Mouse (Mus musculus): ENCODE data around the gene Rab36.

Gene Rab36

DNA sequence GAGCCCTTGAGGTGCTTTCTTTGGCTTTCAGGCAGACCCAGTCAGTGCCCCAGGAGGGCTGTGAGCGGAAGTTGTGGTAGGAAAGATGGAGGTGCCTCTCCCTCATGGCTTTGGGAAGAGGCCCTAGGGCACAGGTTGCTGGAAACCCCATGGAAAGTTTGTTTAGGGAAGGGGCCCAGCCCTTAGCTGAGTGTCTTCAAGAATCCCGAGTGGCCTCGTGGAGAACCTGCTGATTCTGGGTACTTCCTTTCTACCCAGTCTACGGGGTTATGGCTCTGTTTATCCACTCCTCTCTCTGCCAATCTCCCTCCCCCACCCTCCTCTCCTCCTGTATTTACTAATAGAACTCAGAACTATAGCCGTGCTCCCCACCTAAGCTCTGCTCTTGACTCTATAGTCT, 38.8 kb downstream of the Rab36 start:
- no peak for DNase-seq

DNA sequence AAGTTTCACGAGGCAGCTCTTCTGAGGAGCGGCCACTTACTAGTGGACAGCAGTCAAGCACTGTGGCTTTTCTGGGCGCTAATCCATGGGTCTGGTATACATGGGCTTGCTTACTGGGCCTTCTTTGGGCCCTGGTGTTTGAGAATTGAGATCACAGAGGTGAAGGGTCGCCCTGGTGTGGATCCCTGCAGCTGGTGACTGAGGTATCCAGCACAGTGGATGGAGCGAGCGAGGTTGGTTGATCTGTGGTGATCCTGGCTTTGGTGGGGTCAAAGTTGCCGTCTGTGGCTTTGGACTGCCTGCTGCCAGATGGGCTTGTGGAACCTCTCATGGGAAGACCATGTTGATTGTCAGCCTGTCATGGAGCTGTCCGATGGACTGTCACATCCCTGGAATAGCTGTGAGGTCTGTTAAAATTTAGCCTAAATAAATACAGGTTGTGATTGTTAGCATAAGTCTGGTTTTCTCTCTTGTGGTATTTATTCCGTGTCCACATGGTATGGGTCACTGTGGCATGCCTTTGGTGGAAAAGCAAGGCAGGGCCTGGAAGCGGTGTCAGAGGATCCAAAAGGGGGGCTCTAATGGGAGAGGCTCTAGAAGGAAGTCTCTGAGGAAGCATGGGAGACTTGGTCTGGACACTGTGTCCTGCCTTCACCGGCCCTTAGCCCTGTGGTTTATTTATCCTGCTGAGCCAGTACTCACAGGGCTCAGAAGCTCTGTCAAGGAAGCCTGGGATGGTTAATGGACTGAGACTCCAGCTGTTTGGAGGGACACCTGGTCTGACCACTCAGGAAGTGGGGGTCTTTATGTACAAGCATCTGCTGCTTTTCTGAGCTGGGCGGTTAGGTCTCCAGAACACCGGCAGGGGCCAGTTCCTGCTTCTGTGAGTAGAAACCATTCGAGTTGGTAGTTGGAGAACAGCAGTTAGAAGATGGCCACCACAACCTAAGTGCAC, 41.6 kb downstream of the Rab36 start:
- DNase-seq, result no peak

DNA sequence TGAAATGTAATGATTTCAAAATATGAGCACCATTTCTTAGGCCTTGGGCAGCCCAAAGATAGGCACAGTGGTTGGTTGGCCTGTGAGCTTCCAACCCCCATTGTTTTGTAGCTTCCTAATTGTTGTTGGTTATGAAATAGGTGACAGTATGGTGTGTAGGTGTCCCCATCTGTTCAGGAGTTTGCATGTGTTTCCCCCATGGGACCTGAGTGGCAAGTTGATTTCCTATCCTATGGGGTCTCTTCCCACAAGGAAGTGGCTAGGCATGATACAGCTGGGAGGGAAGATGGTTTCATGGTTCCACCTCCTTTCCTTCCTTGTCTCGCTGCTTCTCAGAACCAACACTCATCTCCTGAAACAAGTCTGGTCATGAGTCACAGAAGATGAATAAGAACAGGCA, 48.5 kb downstream of the Rab36 start:
- no peak for DNase-seq

DNA sequence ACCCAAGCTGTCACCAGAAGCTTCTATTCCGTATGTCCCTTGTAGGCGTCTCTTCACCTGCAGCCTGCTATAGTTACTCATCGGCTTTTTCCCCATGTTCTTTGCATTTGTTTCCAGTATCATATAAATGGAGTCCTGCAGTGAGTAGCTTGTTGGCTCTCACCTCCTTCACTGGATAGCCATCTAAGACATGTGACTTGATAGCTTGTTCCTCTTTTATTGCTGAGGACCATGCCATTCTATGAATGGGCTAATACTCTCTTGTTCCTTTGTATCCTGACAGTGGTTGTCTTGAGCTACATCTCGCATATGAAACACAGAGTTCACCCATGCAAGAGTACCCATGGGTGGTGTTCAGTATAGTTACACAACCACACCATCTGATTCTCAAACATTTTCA, 51.6 kb downstream of the Rab36 start:
- DNase-seq, result no peak

DNA sequence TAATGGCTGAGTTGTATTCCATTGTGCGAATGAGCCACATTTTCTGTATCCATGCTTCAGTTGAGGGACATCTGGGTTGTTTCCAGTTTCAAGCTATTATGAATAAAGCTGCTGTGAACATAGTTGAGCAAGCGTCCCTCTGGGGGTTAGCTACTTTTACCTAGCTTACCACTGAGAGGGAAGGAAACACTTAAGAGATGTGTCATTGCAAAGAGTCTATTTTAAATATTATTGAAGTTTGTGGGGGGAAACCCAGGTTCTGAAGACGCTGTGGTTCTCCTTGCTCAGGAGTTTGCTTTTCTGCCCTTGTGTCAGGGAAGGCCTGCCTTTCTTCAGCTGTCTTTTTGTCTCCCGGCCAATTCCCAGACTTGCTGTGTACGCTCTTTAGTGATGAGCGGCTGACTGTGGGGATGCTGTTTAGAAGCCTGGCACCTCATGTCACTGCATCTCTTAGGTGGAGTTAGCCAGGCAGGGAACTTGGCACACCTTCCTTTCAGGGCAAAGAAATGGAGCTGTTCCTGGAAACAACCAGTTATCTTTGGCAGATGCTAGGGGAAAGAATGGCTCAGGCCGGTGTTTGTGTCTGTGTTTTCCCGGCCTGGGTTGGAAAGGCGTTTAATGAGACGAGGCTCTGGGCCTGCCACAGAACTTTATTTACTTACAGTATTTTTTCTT, 54.8 kb downstream of the Rab36 start:
- no peak for DNase-seq

DNA sequence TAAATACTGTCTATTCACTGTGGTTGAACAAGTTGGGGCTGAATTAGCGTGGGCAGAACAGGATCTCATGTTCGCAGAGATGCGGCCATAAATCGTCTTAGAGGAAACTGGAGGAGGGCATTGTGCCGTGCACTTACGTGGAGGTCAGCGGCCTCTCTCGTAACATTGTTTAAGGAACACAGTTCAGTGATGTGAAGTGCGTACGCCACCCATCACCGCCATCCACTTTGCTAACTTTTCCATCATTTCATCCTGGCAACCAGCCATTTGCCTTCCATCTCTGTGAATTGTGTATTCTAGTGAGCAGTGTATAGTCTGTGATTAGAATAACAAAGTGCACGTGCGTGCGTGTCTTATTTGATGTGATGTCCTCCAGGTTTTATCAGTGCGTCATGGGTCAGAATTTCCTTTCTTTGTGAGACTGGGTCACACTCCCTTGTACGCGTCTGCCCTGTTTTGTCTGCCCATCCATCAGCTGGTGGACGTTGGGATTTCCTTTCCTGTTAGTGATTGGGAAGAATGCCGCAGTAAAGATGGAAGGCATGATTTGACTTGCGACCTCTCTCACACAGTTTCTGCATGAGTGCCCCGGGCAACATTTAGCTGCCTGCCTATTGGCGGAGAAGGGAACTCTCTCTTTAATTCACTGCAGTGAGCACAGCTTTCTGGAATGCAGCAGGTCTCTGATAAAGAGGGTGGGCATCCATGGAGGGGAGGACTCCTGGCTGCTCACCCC, 56.6 kb downstream of the Rab36 start:
- DNase-seq, result no peak

DNA sequence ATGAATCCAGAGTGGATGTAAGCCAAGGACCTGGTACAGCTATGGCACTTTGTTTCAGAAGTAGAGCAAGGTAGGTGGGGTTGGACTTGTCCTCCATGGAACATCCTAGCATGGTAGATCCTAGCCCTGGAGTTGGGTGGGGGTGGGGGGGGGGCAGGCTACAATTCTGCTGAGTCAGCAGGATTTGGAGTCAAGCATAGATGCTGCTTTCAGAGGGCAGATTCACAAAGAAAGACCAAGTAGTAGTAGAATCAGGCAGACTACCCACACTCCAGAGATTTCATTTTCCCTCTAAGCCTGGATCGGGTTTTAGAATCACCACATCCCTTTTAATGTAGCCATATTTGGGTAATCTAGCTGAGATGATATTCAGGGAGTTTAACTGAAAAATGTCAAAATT, 57.5 kb downstream of the Rab36 start:
- no peak for DNase-seq

DNA sequence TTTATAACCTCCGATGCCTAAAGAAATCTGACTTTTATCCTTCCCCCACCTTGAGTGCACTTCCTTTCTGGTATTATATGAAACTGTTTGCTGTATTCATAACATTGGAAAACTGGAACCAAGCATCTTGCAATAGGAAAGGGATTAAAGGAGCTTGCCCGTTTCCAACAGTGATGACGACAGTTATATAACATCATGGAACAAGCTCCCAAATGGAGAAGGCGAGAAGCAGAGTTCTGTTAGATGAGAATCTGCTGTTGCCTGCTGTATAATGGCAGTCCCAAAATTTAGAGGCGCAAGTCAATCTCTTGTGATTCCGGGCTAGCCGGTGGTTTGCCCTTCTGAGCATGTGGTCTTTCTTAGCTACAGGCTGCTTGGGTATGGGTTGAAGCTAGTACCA, 58.4 kb downstream of the Rab36 start:
- DNase-seq, result no peak

DNA sequence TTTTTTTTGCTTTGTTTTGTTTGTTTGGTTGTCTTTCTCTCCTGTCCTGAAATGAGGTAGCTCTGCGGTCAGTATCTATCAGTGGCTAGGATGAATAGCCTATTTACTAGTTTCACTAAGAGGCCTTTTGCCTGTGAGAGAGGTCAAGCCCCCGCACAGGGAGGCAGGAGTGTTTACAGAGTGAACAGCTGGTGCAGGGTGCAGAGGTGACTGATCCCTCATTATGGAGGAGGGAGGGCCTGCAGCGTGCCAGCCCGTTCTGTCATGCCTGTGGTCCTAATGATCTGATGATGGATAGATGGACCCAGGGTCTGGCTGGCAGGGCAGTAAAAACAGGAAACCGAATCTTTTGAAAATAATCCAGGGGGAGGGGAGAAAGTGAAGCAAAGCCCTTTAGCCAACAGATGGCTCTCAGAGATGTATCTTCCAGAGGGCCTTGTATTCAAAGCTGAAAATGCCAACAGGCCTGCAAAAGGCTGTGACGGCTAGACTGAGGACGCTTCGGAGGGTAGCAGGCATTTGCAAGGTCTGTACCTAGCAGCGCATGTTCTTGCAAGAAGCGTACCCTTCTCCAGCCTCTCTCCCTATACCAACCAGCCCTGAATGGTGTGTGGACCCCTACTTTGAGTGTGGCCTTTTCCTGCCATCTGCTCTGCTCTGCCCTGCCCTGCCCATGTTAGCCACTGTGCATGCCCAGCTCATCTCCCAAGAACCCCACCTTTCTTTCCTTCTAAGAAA, 61.8 kb downstream of the Rab36 start:
- DNase-seq, result no peak

DNA sequence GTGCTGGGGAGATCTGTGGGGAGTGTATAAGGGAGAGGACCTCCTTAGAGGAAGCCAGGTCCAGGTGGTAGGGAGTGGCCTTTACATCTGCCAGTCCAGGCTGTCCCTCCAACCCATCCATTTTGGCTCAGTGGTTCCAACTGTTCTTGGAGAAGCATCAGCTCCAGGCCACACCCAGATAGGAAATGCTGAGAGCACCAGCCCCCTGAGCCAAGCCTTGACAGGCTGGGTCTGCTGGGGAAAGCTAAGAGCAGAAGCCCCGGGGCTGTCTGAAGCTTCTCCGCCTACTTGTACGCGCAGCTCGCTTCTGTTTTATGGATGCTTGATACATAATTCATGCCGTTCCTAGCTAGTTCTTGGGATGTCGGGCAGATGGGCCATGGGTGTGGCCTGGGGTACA, 63.4 kb downstream of the Rab36 start:
- no peak for DNase-seq

DNA sequence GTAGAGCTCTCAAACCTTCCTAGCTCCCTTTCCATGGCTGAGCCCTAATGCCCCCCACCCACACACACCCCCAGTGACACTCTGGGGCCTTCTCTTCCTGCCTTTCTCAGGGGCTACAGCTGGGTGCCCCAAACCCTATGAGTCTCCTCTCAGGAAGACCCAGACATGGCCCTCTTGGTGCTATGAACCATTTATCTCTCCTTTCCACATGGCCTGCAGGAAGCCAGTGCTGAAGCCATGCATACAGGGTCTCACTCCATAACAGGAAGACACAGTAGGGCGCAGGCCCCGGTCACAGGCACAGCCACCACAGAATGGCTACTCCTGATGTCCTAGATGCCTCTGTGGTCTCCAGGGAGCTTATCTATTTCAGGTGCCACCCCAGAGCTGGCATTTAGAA, 66.6 kb downstream of the Rab36 start:
- no peak for DNase-seq

Measured in kidney, adult 9 months (tissue).